Mouse (Mus musculus) testis, adult 2 months (tissue): ENCODE results near the gene Rsph10b.

Source experiments
- CTCF ChIP-seq: fragments of 200-500 bp; IDR thresholded peaks from 2 replicates; pipeline ENCODE4 v1.5.1; 2012; ENCODE audit warnings: low read depth, mild to moderate bottlenecking, inconsistent platforms, low read length, moderate library complexity; ENCODE audit not compliant: control insufficient read depth, insufficient read depth, insufficient replicate concordance
- POLR2A ChIP-seq: fragments of 200-500 bp; IDR thresholded peaks from 2 replicates; pipeline ENCODE4 v1.6.1; 2012; ENCODE audit warnings: low read depth, mild to moderate bottlenecking, inconsistent platforms, low read length, moderate library complexity; ENCODE audit not compliant: control insufficient read depth

DNA sequence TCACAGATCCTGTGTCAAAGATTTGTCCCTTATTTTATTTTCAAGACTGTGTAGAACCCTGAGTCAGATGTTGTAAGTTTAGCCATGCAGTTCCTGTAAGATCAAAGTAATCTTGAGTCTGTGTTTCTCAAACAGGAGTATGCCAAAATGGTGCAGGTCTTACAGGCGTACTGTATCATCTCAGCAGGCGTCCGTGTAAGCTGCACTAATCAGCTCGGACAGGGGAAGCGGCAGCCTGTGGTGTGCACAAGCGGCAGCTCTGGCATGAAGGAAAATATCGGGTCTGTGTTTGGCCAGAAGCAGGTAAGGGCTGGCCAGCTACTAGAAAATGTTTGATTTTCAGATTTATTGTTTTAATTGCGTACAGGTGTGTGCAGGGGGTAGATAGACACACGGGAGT is 16.6 kb upstream of the Rsph10b start:
- no peak for TF ChIP-seq CTCF
- no peak for TF ChIP-seq POLR2A
